Mouse (Mus musculus): ENCODE measurements around the gene Dennd5b. TPM values are rescaled to one million over a fixed set of nuclear protein-coding genes. Genes with fewer than 3 reads are reported as not detected.
A peak's percentile ranks its signal among the peaks of the same experiment; 100 is the strongest.

Dennd5b gene
- polyA plus RNA-seq, 1 experiment from 2014 or later: 11.0 TPM

DNA sequence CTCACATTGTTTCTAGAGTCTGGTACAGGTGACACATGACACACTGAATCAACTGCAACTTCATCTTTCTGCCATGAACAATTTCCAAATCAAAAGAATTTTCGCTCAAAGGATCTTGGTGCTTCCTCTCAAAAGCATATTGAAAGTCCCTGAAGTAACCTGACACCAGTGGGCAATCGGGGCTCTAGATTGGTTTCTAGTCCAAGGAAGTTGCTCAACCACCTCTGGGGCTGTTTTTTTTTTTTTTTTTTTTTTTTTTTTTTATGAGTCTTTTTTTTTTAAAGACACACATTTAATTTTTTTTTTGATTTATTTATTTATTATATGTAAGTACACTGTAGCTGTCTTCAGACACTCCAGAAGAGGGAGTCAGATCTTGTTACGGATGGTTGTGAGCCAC, 121.0 kb downstream of the Dennd5b start:
- Histone ChIP-seq H3K36me3 (ENCODE audit: control insufficient read depth, insufficient read depth, low read length) (no peaks in the 10 kb centered on the region), H3K9me3 (ENCODE audit: control insufficient read depth, low read length) (no peaks in the 10 kb centered on the region), H3K4me1 (replicated peaks; ENCODE audit: control insufficient read depth, insufficient read depth, low read length) (no peaks in the 10 kb centered on the region), H3K27ac (ENCODE audit: low read depth, low read length) (no peak overlapping the region), H3K27me3 (replicated peaks; ENCODE audit: control insufficient read depth, insufficient read depth, low read length) (no peaks in the 10 kb centered on the region), H3K4me3 (ENCODE audit: low read depth, low read length) (no peak overlapping the region), H3K4me2 (no peak overlapping the region), H3K9ac (ENCODE audit: low read depth, low read length) (no peak overlapping the region)
- 50% methylated on average over 2 of the region's 3 CpGs for WGBS
- no peak for ATAC-seq (replicated peaks; ENCODE audit: low FRiP score)
- no peak for DNase-seq (ENCODE audit: low spot score)

- Histone ChIP-seq H3K4me3 (ENCODE audit: low read depth, low read length) (no peak overlapping the region), H3K27me3 (replicated peaks; ENCODE audit: control insufficient read depth, insufficient read depth, low read length) (no peaks in the 10 kb centered on the region), H3K4me1 (replicated peaks; ENCODE audit: control insufficient read depth, insufficient read depth, low read length) (peaks cover 9% of the 10 kb centered on the region), H3K4me2 (no peak overlapping the region), H3K9ac (ENCODE audit: low read depth, low read length) (no peak overlapping the region), H3K36me3 (ENCODE audit: control insufficient read depth, insufficient read depth, low read length) (no peaks in the 10 kb centered on the region), H3K27ac (ENCODE audit: low read depth, low read length) (no peak overlapping the region), H3K9me3 (ENCODE audit: control insufficient read depth, low read length) (no peaks in the 10 kb centered on the region)
- ATAC-seq (replicated peaks; ENCODE audit: low FRiP score) (no peak), DNase-seq (ENCODE audit: low spot score) (no peak)
- WGBS: 82% methylated on average over 3 of the region's 3 CpGs
These were observed 126.4 kb downstream of the Dennd5b start for GRCm38 (mm10) chr6:148975096-148975495.

DNA sequence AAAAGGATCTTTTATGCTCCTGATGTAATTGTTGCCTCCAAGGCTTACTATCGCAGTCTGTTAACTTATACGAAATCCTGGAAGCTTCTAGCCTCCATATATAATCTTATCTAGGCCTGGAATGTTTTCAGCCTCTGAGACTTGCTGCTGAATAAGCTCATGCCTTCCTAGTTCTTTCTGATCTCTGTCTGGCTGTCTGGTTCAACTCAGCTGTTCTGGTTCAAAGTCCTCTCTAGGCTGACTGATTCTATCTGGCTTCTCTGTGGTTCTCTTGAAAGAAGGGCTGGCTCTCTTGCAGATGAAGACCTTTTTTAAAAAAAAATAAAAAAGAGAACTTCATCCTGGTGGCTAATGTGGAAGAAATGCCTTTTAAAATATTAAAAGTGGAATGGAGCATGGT, 128.6 kb downstream of the Dennd5b start:
- H3K27ac ChIP-seq (ENCODE audit: low read depth, low read length): 0 out of 2 replicates have a peak overlapping the region, but pooled peaks have one; percentile 25
- no peak overlapping the region for H3K4me2 ChIP-seq
- H3K36me3 ChIP-seq (ENCODE audit: control insufficient read depth, insufficient read depth, low read length): no peaks in the 10 kb centered on the region
- ATAC-seq (replicated peaks; ENCODE audit: low FRiP score): no peak
- no peak overlapping the region for H3K4me3 ChIP-seq (ENCODE audit: low read depth, low read length)
- H3K9me3 ChIP-seq (ENCODE audit: control insufficient read depth, low read length): no peaks in the 10 kb centered on the region
- H3K4me1 ChIP-seq (replicated peaks; ENCODE audit: control insufficient read depth, insufficient read depth, low read length): peaks cover 9% of the 10 kb centered on the region
- DNase-seq (ENCODE audit: low spot score): no peak
- WGBS: 58% methylated on average over 2 of the region's 2 CpGs
- H3K27me3 ChIP-seq (replicated peaks; ENCODE audit: control insufficient read depth, insufficient read depth, low read length): no peaks in the 10 kb centered on the region
- H3K9ac ChIP-seq (ENCODE audit: low read depth, low read length): no peak overlapping the region

DNA sequence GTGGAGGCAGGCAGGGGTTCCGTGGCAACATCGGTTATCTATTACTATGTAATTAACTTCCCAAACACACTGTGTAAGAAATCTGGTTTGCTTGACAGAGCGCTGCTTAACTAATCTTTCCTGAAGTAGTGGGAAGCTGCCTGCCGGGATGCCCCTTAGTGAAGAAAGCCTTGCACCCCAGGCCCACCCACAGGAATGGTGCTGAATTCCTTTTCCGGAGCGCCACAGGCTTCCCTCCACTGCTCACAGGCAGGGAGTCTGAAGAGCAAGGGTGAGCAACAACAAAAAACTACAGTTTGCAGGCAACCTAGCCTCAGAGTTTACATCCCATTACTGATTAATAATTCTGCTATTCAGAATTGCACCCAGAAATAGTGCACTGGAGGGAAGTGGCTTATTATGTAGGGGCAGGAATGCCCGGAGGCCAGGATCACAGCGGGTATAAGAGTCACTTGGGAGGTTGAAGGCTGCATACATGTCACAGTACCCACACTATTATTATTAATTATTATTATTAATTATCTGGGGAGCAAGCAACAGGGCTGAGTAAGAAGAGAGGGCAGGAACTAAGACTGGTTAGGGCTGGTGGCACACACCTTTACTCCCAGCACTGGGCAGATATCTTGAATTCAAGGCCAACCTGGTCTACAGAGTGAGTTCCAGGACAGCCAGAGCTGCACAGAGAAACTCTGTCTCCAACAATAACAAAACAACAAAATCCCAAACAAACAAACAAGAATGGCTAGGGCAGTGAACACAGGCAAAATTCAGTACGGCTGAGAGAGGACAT, 129.2 kb downstream of the Dennd5b start:
- H3K27ac ChIP-seq (ENCODE audit: low read depth, low read length): no peak overlapping the region
- 38% methylated on average over 9 of the region's 9 CpGs for WGBS
- H3K4me2 ChIP-seq: no peak overlapping the region
- H3K9me3 ChIP-seq (ENCODE audit: control insufficient read depth, low read length): no peaks in the 10 kb centered on the region
- ATAC-seq (replicated peaks; ENCODE audit: low FRiP score) (no peak), DNase-seq (ENCODE audit: low spot score) (no peak)
- H3K4me1 ChIP-seq (replicated peaks; ENCODE audit: control insufficient read depth, insufficient read depth, low read length): peaks cover 9% of the 10 kb centered on the region
- no peak overlapping the region for H3K4me3 ChIP-seq (ENCODE audit: low read depth, low read length)
- no peaks in the 10 kb centered on the region for H3K36me3 ChIP-seq (ENCODE audit: control insufficient read depth, insufficient read depth, low read length)
- H3K9ac ChIP-seq (ENCODE audit: low read depth, low read length): no peak overlapping the region
- no peaks in the 10 kb centered on the region for H3K27me3 ChIP-seq (replicated peaks; ENCODE audit: control insufficient read depth, insufficient read depth, low read length)

GRCm38 (mm10) chr6:148971385-148971940, 130.0 kb downstream of the Dennd5b start:
- 45% methylated on average over 9 of the region's 9 CpGs for WGBS
- peaks cover 9% of the 10 kb centered on the region for H3K4me1 ChIP-seq (replicated peaks; ENCODE audit: control insufficient read depth, insufficient read depth, low read length)
- no peak for ATAC-seq (replicated peaks; ENCODE audit: low FRiP score)
- no peak for DNase-seq (ENCODE audit: low spot score)
- H3K27me3 ChIP-seq (replicated peaks; ENCODE audit: control insufficient read depth, insufficient read depth, low read length): no peaks in the 10 kb centered on the region
- no peak overlapping the region for H3K27ac ChIP-seq (ENCODE audit: low read depth, low read length)
- no peaks in the 10 kb centered on the region for H3K9me3 ChIP-seq (ENCODE audit: control insufficient read depth, low read length)
- H3K4me2 ChIP-seq: peak overlapping the region; percentile 21; the same call in 1 of the 2 replicates
- no peaks in the 10 kb centered on the region for H3K36me3 ChIP-seq (ENCODE audit: control insufficient read depth, insufficient read depth, low read length)
- no peak overlapping the region for H3K9ac ChIP-seq (ENCODE audit: low read depth, low read length)
- no peak overlapping the region for H3K4me3 ChIP-seq (ENCODE audit: low read depth, low read length)

GRCm38 (mm10) chr6:148961285-148961684, 140.2 kb downstream of the Dennd5b start:
- Histone ChIP-seq H3K4me2 (no peak overlapping the region), H3K36me3 (ENCODE audit: control insufficient read depth, insufficient read depth, low read length) (no peaks in the 10 kb centered on the region), H3K9me3 (ENCODE audit: control insufficient read depth, low read length) (no peaks in the 10 kb centered on the region), H3K27ac (ENCODE audit: low read depth, low read length) (no peak overlapping the region), H3K9ac (ENCODE audit: low read depth, low read length) (no peak overlapping the region), H3K4me3 (ENCODE audit: low read depth, low read length) (no peak overlapping the region), H3K27me3 (replicated peaks; ENCODE audit: control insufficient read depth, insufficient read depth, low read length) (no peaks in the 10 kb centered on the region), H3K4me1 (replicated peaks; ENCODE audit: control insufficient read depth, insufficient read depth, low read length) (no peaks in the 10 kb centered on the region)
- no peak for DNase-seq (ENCODE audit: low spot score)
- WGBS: 21% methylated on average over 1 of the region's 1 CpGs
- ATAC-seq (replicated peaks; ENCODE audit: low FRiP score): no peak

DNA sequence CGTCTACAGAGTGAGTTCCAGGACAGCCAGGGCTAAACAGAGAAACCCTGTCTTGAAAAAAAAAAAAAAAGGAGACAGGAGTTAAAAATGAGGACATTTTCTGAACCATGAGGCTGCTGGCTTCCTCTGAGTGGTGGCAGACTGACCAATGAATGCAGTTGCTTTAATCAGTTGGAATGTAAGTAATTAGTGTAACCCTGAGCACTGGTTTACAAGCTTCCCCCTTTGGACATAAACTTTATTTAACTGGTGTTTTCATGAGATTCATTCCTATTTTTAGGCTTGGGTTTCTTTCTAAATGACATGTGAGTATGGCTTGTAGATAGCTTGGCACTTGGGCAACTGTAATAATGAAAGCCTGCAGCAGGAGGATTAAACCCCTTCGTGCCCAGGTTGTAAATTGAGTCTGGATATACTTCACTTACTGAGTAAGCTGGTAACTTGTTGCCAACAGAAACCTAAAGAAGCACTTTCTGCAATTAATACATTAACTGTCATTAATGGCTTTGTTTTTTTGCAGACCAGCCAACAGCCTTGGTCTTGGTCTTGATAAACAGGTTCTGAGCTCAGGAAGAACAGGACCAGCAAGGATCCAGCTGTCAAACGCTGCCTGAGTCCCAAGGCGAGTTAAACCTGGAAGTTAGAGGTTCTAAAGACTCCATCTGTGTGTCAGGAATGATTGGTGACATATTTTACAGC, 141.8 kb downstream of the Dennd5b start:
- H3K9ac ChIP-seq (ENCODE audit: low read depth, low read length): no peak overlapping the region
- H3K36me3 ChIP-seq (ENCODE audit: control insufficient read depth, insufficient read depth, low read length): no peaks in the 10 kb centered on the region
- H3K27ac ChIP-seq (ENCODE audit: low read depth, low read length): no peak overlapping the region
- no peaks in the 10 kb centered on the region for H3K9me3 ChIP-seq (ENCODE audit: control insufficient read depth, low read length)
- WGBS: 59% methylated on average over 4 of the region's 4 CpGs
- H3K4me3 ChIP-seq (ENCODE audit: low read depth, low read length): no peak overlapping the region
- H3K4me1 ChIP-seq (replicated peaks; ENCODE audit: control insufficient read depth, insufficient read depth, low read length): peaks cover 5% of the 10 kb centered on the region; the same call in 1 of the 2 replicates
- H3K4me2 ChIP-seq: no peak overlapping the region
- DNase-seq (ENCODE audit: low spot score) (no peak), ATAC-seq (replicated peaks; ENCODE audit: low FRiP score) (no peak)
- no peaks in the 10 kb centered on the region for H3K27me3 ChIP-seq (replicated peaks; ENCODE audit: control insufficient read depth, insufficient read depth, low read length)

DNA sequence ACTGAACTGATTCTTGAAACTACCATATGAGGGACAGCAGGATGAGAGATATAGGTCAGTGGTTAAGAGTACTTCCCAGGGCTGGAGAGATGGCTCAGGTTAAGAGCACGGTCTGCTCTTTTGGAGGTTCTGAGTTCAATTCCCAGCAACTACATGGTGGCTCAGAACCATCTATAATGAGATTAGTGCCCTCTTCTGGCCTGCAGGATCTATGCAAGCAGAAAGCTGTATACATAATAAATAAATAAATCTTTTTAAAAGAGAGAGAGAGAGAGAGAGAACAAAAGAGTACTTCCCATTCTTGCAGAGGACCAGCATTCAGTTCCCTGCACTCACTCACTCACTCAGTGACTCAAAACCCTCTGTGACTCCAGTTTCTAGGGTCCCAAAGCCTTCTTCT, 142.8 kb downstream of the Dennd5b start:
- Histone ChIP-seq H3K9ac (ENCODE audit: low read depth, low read length) (no peak overlapping the region), H3K9me3 (ENCODE audit: control insufficient read depth, low read length) (no peaks in the 10 kb centered on the region), H3K4me1 (replicated peaks; ENCODE audit: control insufficient read depth, insufficient read depth, low read length) (peaks cover 5% of the 10 kb centered on the region; the same call in 1 of the 2 replicates), H3K4me3 (ENCODE audit: low read depth, low read length) (no peak overlapping the region), H3K27ac (ENCODE audit: low read depth, low read length) (no peak overlapping the region), H3K36me3 (ENCODE audit: control insufficient read depth, insufficient read depth, low read length) (no peaks in the 10 kb centered on the region), H3K4me2 (no peak overlapping the region), H3K27me3 (replicated peaks; ENCODE audit: control insufficient read depth, insufficient read depth, low read length) (no peaks in the 10 kb centered on the region)
- 75% methylated on average over 1 of the region's 1 CpGs for WGBS
- 0 out of 2 replicates have a peak, but pooled peaks have one; percentile 16 for ATAC-seq (replicated peaks; ENCODE audit: low FRiP score)
- no peak for DNase-seq (ENCODE audit: low spot score)

Measured in liver, embryonic 11.5 days (tissue).